Mouse (Mus musculus): ENCODE data around the gene Dph5. TPM values are rescaled to one million over a fixed set of nuclear protein-coding genes. Genes with fewer than 3 reads are reported as not detected.

Dph5 gene
- polyA plus RNA-seq, 1 experiment from 2014 or later: 30.8 TPM

DNA sequence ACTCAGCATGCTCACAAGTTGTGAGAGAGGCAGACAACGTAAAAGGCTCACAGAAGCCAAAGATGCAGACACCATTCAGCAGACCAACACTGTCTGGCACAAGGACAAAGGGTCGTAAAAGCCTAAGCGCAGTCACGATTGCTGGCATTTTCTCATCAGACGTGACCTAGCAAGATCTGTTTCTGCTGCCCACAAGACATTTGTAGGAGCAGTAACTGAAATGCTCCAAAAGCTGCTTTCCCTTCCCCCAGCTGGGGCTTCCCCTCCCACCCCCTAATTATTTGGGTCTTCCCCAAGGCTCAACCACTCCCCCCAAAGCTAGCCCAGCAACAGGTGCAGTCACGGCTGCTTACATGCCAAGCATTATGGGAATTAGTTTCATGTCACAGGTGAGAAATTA, 12.1 kb upstream of the Dph5 start:
- no peak overlapping the region for H3K27ac ChIP-seq (ENCODE audit: low read length)
- H3K4me1 ChIP-seq (ENCODE audit: control insufficient read depth, insufficient read depth, low read length): no peaks in the 10 kb centered on the region
- no peak overlapping the region for H3K9ac ChIP-seq (replicated peaks; ENCODE audit: low read depth, low read length)
- H3K27me3 ChIP-seq (ENCODE audit: control insufficient read depth, insufficient read depth, low read length): no peaks in the 10 kb centered on the region
- H3K36me3 ChIP-seq (ENCODE audit: control insufficient read depth, insufficient read depth, low read length): no peaks in the 10 kb centered on the region
- H3K4me3 ChIP-seq (ENCODE audit: low read depth, low read length): no peak overlapping the region
- no peaks in the 10 kb centered on the region for H3K9me3 ChIP-seq (ENCODE audit: control insufficient read depth, low read depth, low read length)
- H3K4me2 ChIP-seq (replicated peaks; ENCODE audit: low read depth, low read length): no peak overlapping the region
- no peak for ATAC-seq (ENCODE audit: insufficient number of reproducible peaks, insufficient read depth, low FRiP score, low read depth)
- WGBS: 64% methylated on average over 6 of the region's 6 CpGs

DNA sequence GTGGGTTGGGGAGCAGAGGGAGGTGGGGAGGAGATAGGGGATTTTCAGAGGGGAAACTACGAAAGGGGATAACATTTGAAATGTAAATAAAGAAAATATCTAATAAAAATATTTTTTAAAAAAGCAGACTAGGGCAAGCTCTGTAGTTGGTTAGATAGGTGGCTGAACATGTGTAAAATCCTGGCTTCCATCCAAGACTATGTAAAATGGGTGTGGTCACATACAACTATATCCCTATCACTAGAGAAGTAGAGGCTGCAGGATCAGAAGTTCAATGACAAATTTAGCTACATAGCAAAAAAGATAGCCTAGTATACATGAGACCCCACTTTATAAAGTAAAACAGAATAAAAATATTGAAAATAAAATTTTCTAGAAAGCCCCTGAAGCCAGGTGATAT, 10.5 kb upstream of the Dph5 start:
- ATAC-seq (ENCODE audit: insufficient number of reproducible peaks, insufficient read depth, low FRiP score, low read depth): no peak

DNA sequence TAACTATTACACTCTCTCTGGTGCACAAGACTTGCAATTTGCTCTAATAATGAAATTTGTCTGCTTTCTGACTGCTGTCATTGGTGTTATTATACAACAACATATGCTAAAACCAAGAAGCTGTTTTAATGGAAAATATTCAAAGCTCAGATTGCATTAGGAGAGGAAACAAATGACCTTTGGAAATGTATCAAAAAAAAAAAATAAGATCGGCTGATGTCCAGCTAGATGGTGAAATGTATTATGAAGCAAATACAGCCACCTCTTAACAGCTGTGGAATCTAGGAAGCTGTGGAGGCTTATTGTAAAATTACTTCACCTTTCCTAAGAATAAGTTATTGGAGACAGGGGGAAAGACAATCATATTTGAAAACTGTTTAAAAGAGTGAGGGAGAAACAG, 3.6 kb upstream of the Dph5 start:
- Histone ChIP-seq H3K9me3 (ENCODE audit: control insufficient read depth, low read depth, low read length) (no peaks in the 10 kb centered on the region), H3K27ac (ENCODE audit: low read length) (no peak overlapping the region), H3K4me1 (ENCODE audit: control insufficient read depth, insufficient read depth, low read length) (0 out of 2 replicates have a peak, but pooled peaks cover 3% of the 10 kb centered on the region), H3K9ac (replicated peaks; ENCODE audit: low read depth, low read length) (no peak overlapping the region), H3K27me3 (ENCODE audit: control insufficient read depth, insufficient read depth, low read length) (no peaks in the 10 kb centered on the region), H3K4me2 (replicated peaks; ENCODE audit: low read depth, low read length) (no peak overlapping the region), H3K36me3 (ENCODE audit: control insufficient read depth, insufficient read depth, low read length) (no peaks in the 10 kb centered on the region), H3K4me3 (ENCODE audit: low read depth, low read length) (no peak overlapping the region)
- ATAC-seq (ENCODE audit: insufficient number of reproducible peaks, insufficient read depth, low FRiP score, low read depth): no peak
- 78% methylated on average over 1 of the region's 1 CpGs for WGBS

More for the DNA sequence above, 10.5 kb upstream of the Dph5 start:
- Histone ChIP-seq H3K4me2 (replicated peaks; ENCODE audit: low read depth, low read length) (no peak overlapping the region), H3K27ac (ENCODE audit: low read length) (no peak overlapping the region), H3K36me3 (ENCODE audit: control insufficient read depth, insufficient read depth, low read length) (no peaks in the 10 kb centered on the region), H3K9me3 (ENCODE audit: control insufficient read depth, low read depth, low read length) (no peaks in the 10 kb centered on the region), H3K4me1 (ENCODE audit: control insufficient read depth, insufficient read depth, low read length) (no peaks in the 10 kb centered on the region), H3K27me3 (ENCODE audit: control insufficient read depth, insufficient read depth, low read length) (no peaks in the 10 kb centered on the region), H3K4me3 (ENCODE audit: low read depth, low read length) (no peak overlapping the region), H3K9ac (replicated peaks; ENCODE audit: low read depth, low read length) (no peak overlapping the region)
- 71% methylated on average over 1 of the region's 1 CpGs for WGBS

DNA sequence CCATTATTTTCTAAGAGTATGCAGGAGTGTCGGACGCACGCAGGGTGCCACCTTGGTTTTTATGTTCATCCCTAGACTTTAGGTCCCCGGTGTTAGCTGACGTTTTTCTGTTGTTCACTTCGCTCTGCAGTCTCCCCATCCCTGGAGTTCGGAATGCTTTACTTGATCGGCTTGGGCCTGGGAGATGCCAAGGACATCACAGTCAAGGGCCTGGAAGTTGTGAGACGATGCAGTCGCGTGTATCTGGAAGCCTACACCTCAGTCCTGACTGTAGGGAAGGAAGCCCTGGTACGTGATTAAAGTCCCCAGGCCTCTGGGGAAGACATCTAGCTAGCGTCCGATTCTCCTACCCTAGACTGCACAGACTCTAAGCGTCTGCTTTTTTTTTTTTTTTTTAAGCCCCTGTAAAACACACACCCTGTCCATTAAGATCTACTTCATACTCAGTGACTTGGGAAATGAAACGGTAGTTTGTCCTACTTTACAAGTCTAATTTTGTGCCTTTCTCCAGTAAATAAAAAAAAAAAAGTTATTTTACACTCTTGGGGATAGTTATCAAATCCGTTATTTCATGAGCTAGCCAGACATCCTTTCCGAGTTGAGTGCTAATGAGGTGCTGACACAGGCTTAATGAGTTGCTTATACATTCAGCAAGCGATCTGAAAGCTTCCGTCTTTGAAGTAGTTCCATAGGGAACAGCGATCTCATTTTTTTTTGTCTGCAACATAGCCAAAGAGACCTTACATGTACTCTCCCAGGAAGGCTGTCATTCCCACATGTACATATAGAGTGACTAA, 871 bp downstream of the Dph5 start:
- Histone ChIP-seq H3K4me2 (replicated peaks; ENCODE audit: low read depth, low read length) (peak overlapping the region; percentile 75), H3K27ac (ENCODE audit: low read length) (no peak overlapping the region)
- WGBS: 4% methylated on average over 21 of the region's 21 CpGs

DNA sequence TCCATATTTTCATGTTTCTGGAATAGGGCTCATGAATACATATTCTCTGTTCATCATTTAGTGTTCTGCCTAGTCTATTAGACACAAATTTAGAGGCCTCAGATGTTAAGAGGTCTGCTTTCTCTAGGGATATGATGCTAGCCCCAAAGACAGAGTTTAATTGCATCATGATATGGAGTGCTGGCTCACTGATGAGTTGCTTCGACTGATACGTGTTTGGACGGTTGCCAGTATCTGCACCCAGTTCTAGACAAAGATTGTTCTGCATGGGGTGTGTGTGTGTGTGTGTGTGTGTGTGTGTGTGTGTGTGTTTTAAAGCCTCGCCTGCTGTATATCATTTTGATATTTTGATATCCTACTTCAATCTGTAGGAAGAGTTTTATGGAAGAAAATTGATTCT, 4.7 kb downstream of the Dph5 start:
- Histone ChIP-seq H3K4me1 (ENCODE audit: control insufficient read depth, insufficient read depth, low read length) (0 out of 2 replicates have a peak, but pooled peaks cover 3% of the 10 kb centered on the region), H3K9ac (replicated peaks; ENCODE audit: low read depth, low read length) (no peak overlapping the region), H3K4me2 (replicated peaks; ENCODE audit: low read depth, low read length) (no peak overlapping the region), H3K9me3 (ENCODE audit: control insufficient read depth, low read depth, low read length) (no peaks in the 10 kb centered on the region), H3K4me3 (ENCODE audit: low read depth, low read length) (no peak overlapping the region), H3K36me3 (ENCODE audit: control insufficient read depth, insufficient read depth, low read length) (peaks cover 3% of the 10 kb centered on the region; the same call in 1 of the 2 replicates), H3K27ac (ENCODE audit: low read length) (no peak overlapping the region), H3K27me3 (ENCODE audit: control insufficient read depth, insufficient read depth, low read length) (no peaks in the 10 kb centered on the region)
- 85% methylated on average over 4 of the region's 4 CpGs for WGBS
- no peak for ATAC-seq (ENCODE audit: insufficient number of reproducible peaks, insufficient read depth, low FRiP score, low read depth)

More for the DNA sequence above, 871 bp downstream of the Dph5 start:
- no peaks in the 10 kb centered on the region for H3K9me3 ChIP-seq (ENCODE audit: control insufficient read depth, low read depth, low read length)
- peak overlapping the region; percentile 71 for H3K4me3 ChIP-seq (ENCODE audit: low read depth, low read length)
- peak; percentile 40; the same call in 1 of the 2 replicates for ATAC-seq (ENCODE audit: insufficient number of reproducible peaks, insufficient read depth, low FRiP score, low read depth)
- H3K4me1 ChIP-seq (ENCODE audit: control insufficient read depth, insufficient read depth, low read length): 0 out of 2 replicates have a peak, but pooled peaks cover 3% of the 10 kb centered on the region
- no peaks in the 10 kb centered on the region for H3K27me3 ChIP-seq (ENCODE audit: control insufficient read depth, insufficient read depth, low read length)
- peak overlapping the region; percentile 47 for H3K9ac ChIP-seq (replicated peaks; ENCODE audit: low read depth, low read length)
- H3K36me3 ChIP-seq (ENCODE audit: control insufficient read depth, insufficient read depth, low read length): peaks cover 3% of the 10 kb centered on the region; the same call in 1 of the 2 replicates

DNA sequence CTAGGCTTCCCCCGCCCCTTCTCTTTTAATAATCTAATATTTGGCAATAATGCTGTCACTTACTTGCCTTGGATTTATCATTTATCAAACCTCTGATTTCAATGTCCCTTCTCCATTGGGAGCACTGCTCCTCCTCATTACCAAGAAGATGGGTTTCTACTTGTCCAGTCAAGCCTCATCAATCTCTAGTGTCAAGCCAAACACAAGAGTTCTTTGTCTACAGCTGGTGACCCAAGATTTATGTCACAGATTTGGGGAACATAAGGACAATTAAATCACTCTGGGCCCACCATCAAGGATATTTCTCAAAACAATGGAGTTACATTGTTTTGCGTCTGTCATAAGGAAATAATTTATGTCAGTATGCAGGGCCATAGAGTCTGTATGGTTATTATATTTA, 5.5 kb downstream of the Dph5 start:
- H3K27ac ChIP-seq (ENCODE audit: low read length): no peak overlapping the region
- no peaks in the 10 kb centered on the region for H3K27me3 ChIP-seq (ENCODE audit: control insufficient read depth, insufficient read depth, low read length)
- H3K9ac ChIP-seq (replicated peaks; ENCODE audit: low read depth, low read length): no peak overlapping the region
- no peak overlapping the region for H3K4me2 ChIP-seq (replicated peaks; ENCODE audit: low read depth, low read length)
- H3K36me3 ChIP-seq (ENCODE audit: control insufficient read depth, insufficient read depth, low read length): peaks cover 3% of the 10 kb centered on the region; the same call in 1 of the 2 replicates
- WGBS: 85% methylated on average over 2 of the region's 2 CpGs
- ATAC-seq (ENCODE audit: insufficient number of reproducible peaks, insufficient read depth, low FRiP score, low read depth): no peak
- 0 out of 2 replicates have a peak, but pooled peaks cover 3% of the 10 kb centered on the region for H3K4me1 ChIP-seq (ENCODE audit: control insufficient read depth, insufficient read depth, low read length)
- H3K9me3 ChIP-seq (ENCODE audit: control insufficient read depth, low read depth, low read length): no peaks in the 10 kb centered on the region
- H3K4me3 ChIP-seq (ENCODE audit: low read depth, low read length): no peak overlapping the region

DNA sequence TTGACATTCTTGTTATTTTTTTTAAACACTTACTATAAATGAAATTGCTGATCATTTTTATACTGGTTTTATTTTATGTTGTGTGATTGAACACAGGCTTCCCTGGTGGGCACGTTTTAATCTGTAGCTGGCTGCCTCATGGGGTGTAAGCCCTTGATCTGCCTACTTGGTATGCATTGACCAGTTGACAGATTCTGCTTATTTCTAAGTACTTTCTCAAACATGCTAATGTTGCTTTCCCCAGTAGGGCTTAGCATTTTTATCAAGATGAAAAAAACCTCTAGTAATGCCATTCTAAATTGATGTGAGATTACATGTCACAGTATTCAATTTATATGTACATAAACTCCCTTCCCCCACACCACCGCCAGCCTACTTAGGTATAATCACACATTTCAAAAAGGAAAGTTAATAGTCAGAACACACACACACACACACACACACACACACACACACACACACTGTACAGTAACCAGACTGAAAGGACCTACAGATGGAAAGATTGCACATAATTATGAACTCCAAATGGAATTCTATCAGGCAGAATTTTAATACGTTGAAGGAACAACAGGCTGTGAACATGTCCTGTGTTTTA, 10.8 kb downstream of the Dph5 start:
- Histone ChIP-seq H3K4me2 (replicated peaks; ENCODE audit: low read depth, low read length) (no peak overlapping the region), H3K9ac (replicated peaks; ENCODE audit: low read depth, low read length) (no peak overlapping the region), H3K9me3 (ENCODE audit: control insufficient read depth, low read depth, low read length) (no peaks in the 10 kb centered on the region), H3K36me3 (ENCODE audit: control insufficient read depth, insufficient read depth, low read length) (peaks cover 4% of the 10 kb centered on the region; the same call in 1 of the 2 replicates), H3K27ac (ENCODE audit: low read length) (no peak overlapping the region), H3K27me3 (ENCODE audit: control insufficient read depth, insufficient read depth, low read length) (no peaks in the 10 kb centered on the region), H3K4me1 (ENCODE audit: control insufficient read depth, insufficient read depth, low read length) (no peaks in the 10 kb centered on the region), H3K4me3 (ENCODE audit: low read depth, low read length) (no peak overlapping the region)
- ATAC-seq (ENCODE audit: insufficient number of reproducible peaks, insufficient read depth, low FRiP score, low read depth): no peak
- 86% methylated on average over 3 of the region's 3 CpGs for WGBS

DNA sequence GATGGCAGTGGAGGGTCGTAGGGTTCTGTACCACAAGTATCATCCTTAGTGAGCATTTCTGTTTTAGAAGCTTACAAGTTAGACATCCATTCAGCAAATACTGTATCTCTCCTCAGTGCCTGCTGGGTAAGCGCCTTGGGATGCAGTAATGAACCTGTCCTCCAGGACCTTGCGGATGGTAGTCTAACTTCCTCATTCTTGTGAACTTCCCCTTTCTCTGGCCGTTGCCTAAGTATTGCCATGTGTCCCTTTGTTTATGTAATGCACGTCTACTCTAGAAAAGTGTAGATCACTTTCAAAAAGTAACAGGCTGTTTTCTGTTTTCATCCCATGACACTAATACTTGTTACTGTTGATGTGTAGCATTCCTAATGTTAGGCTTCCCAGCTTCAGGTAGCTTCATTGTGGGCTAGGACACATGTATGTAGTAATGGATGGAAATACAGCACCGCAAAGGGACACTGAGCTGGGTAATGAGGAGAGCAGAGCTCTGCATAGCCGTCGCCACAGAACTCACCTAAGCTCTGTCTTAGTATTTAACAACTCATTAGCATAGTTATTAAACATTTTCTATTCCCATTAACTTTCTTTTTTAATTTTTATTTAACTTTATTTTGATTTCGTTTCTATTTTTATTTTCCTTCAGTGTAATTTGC, 14.8 kb downstream of the Dph5 start:
- Histone ChIP-seq H3K9me3 (ENCODE audit: control insufficient read depth, low read depth, low read length) (no peaks in the 10 kb centered on the region), H3K4me1 (ENCODE audit: control insufficient read depth, insufficient read depth, low read length) (no peaks in the 10 kb centered on the region), H3K9ac (replicated peaks; ENCODE audit: low read depth, low read length) (no peak overlapping the region), H3K27me3 (ENCODE audit: control insufficient read depth, insufficient read depth, low read length) (no peaks in the 10 kb centered on the region), H3K4me3 (ENCODE audit: low read depth, low read length) (no peak overlapping the region), H3K27ac (ENCODE audit: low read length) (no peak overlapping the region), H3K36me3 (ENCODE audit: control insufficient read depth, insufficient read depth, low read length) (peaks cover 4% of the 10 kb centered on the region; the same call in 1 of the 2 replicates), H3K4me2 (replicated peaks; ENCODE audit: low read depth, low read length) (no peak overlapping the region)
- WGBS: 86% methylated on average over 9 of the region's 9 CpGs
- no peak for ATAC-seq (ENCODE audit: insufficient number of reproducible peaks, insufficient read depth, low FRiP score, low read depth)

All from stomach, embryonic 14.5 days (tissue).